Mouse (Mus musculus) heart, embryonic 11.5 days (tissue): ENCODE measurements around the gene Hhip. TPM values are rescaled to one million over a fixed set of nuclear protein-coding genes. Genes with fewer than 3 reads are reported as not detected.
A peak's percentile ranks its signal among the peaks of the same experiment; 100 is the strongest.

Experiments
- ATAC-seq: fragments of 200-750 bp; cut with Nextera tagmentation; replicated peaks from 2 replicates; pipeline ENCODE4 v1.8.0; 2017; ENCODE audit warnings: moderate library complexity; ENCODE audit not compliant: insufficient number of reproducible peaks, low FRiP score, low TSS enrichment
- H3K27ac ChIP-seq: fragments of 300-500 bp; sonication (generic); 2 replicates; pipeline ENCODE4 v1.5.1; 2014; ENCODE audit warnings: mild to moderate bottlenecking, low read depth, low read length
- H3K27me3 ChIP-seq: fragments of 300-500 bp; sonication (generic); 2 replicates; pipeline ENCODE4 v1.6.1; 2014; ENCODE audit warnings: mild to moderate bottlenecking, low read length, mixed read lengths; ENCODE audit not compliant: control insufficient read depth, insufficient read depth
- H3K36me3 ChIP-seq: fragments of 300-500 bp; sonication (generic); 2 replicates; pipeline ENCODE4 v1.6.1; 2014; ENCODE audit warnings: mild to moderate bottlenecking, low read length, moderate library complexity, mixed read lengths; ENCODE audit not compliant: control insufficient read depth, insufficient read depth
- H3K4me1 ChIP-seq: fragments of 300-500 bp; sonication (generic); 2 replicates; pipeline ENCODE4 v1.6.1; 2014; ENCODE audit warnings: low read length; ENCODE audit not compliant: control insufficient read depth, insufficient read depth
- H3K4me2 ChIP-seq: fragments of 300-500 bp; sonication (generic); 2 replicates; pipeline ENCODE4 v1.6.1; 2014; ENCODE audit warnings: mild to moderate bottlenecking, moderate library complexity
- H3K4me3 ChIP-seq: fragments of 300-500 bp; sonication (generic); 2 replicates; pipeline ENCODE4 v1.5.1; 2014; ENCODE audit warnings: low read depth, low read length
- H3K9ac ChIP-seq: fragments of 300-500 bp; sonication (generic); 2 replicates; pipeline ENCODE4 v1.6.1; 2014; ENCODE audit warnings: mild to moderate bottlenecking, low read depth, low read length, moderate library complexity
- H3K9me3 ChIP-seq: fragments of 300-500 bp; sonication (generic); replicated peaks from 2 replicates; pipeline ENCODE4 v1.6.1; 2016; ENCODE audit warnings: low read length; ENCODE audit not compliant: control insufficient read depth
- WGBS: fragments of 180-500 bp; shearing (Covaris S2); extraction: QIAGEN DNeasy Blood & Tissue Kit; methylation state at CpG from one replicate; pipeline ENCODE4 v1.1.7; 2014; ENCODE audit not compliant: insufficient replicate concordance; 5-methylcytosine and 5-hydroxymethylcytosine counted together
- polyA plus RNA-seq: library from polyadenylated mRNA; unstranded; fragments of >200 nt; fragmentation: Nextera tagmentation; extraction: Ambion mirVana; gene quantifications from 2 replicates; pipeline ENCODE4 v1.2.1, GENCODE M21; 2014

Hhip gene
- polyA plus RNA-seq, 1 experiment from 2014 or later: 1.5 TPM

- no peak for ATAC-seq
- Histone ChIP-seq H3K4me1 (no peaks in the 10 kb centered on the region; the same call in 1 of the 2 replicates), H3K36me3 (no peaks in the 10 kb centered on the region), H3K27me3 (peaks cover 13% of the 10 kb centered on the region), H3K4me3 (no peak overlapping the region), H3K4me2 (no peak overlapping the region), H3K27ac (no peak overlapping the region), H3K9me3 (no peaks in the 10 kb centered on the region), H3K9ac (no peak overlapping the region)
- WGBS: 49% methylated on average over 5 of the region's 5 CpGs
Observed at GRCm38 (mm10) chr8:80051494-80051893, 6.3 kb downstream of the Hhip start.

- Histone ChIP-seq H3K4me3 (peak overlapping the region; percentile 27), H3K9ac (no peak overlapping the region), H3K9me3 (no peaks in the 10 kb centered on the region), H3K4me2 (peak overlapping the region; percentile 62), H3K36me3 (no peaks in the 10 kb centered on the region), H3K27ac (no peak overlapping the region), H3K4me1 (no peaks in the 10 kb centered on the region; the same call in 1 of the 2 replicates), H3K27me3 (peaks cover 3% of the 10 kb centered on the region; the same call in 1 of the 2 replicates)
- no peak for ATAC-seq
- 9% methylated on average over 15 of the region's 15 CpGs for WGBS
Observed at GRCm38 (mm10) chr8:80049256-80050005, 8.4 kb downstream of the Hhip start.

- H3K4me1 ChIP-seq: no peaks in the 10 kb centered on the region; the same call in 1 of the 2 replicates
- no peak overlapping the region for H3K27ac ChIP-seq
- H3K36me3 ChIP-seq: no peaks in the 10 kb centered on the region
- H3K9me3 ChIP-seq: no peaks in the 10 kb centered on the region
- H3K4me2 ChIP-seq: no peak overlapping the region
- no peak for ATAC-seq
- no peak overlapping the region for H3K9ac ChIP-seq
- H3K27me3 ChIP-seq: peaks cover 3% of the 10 kb centered on the region; the same call in 1 of the 2 replicates
- no peak overlapping the region for H3K4me3 ChIP-seq
- 57% methylated on average over 4 of the region's 4 CpGs for WGBS
Observed at GRCm38 (mm10) chr8:80048256-80048655, 9.6 kb downstream of the Hhip start.

- Histone ChIP-seq H3K4me2 (no peak overlapping the region), H3K27ac (no peak overlapping the region), H3K4me1 (no peaks in the 10 kb centered on the region), H3K27me3 (no peaks in the 10 kb centered on the region), H3K4me3 (no peak overlapping the region), H3K36me3 (no peaks in the 10 kb centered on the region), H3K9me3 (no peaks in the 10 kb centered on the region), H3K9ac (no peak overlapping the region)
- WGBS: 64% methylated on average over 4 of the region's 4 CpGs
- no peak for ATAC-seq
Observed at GRCm38 (mm10) chr8:80037644-80038253, 20.1 kb downstream of the Hhip start.

GRCm38 (mm10) chr8:80032604-80033003 is 25.2 kb downstream of the Hhip start:
- Histone ChIP-seq H3K9me3 (no peaks in the 10 kb centered on the region), H3K27ac (no peak overlapping the region), H3K27me3 (no peaks in the 10 kb centered on the region), H3K36me3 (no peaks in the 10 kb centered on the region), H3K4me2 (no peak overlapping the region), H3K9ac (no peak overlapping the region), H3K4me1 (no peaks in the 10 kb centered on the region), H3K4me3 (no peak overlapping the region)
- ATAC-seq: no peak
- WGBS: 37% methylated on average over 3 of the region's 3 CpGs

DNA sequence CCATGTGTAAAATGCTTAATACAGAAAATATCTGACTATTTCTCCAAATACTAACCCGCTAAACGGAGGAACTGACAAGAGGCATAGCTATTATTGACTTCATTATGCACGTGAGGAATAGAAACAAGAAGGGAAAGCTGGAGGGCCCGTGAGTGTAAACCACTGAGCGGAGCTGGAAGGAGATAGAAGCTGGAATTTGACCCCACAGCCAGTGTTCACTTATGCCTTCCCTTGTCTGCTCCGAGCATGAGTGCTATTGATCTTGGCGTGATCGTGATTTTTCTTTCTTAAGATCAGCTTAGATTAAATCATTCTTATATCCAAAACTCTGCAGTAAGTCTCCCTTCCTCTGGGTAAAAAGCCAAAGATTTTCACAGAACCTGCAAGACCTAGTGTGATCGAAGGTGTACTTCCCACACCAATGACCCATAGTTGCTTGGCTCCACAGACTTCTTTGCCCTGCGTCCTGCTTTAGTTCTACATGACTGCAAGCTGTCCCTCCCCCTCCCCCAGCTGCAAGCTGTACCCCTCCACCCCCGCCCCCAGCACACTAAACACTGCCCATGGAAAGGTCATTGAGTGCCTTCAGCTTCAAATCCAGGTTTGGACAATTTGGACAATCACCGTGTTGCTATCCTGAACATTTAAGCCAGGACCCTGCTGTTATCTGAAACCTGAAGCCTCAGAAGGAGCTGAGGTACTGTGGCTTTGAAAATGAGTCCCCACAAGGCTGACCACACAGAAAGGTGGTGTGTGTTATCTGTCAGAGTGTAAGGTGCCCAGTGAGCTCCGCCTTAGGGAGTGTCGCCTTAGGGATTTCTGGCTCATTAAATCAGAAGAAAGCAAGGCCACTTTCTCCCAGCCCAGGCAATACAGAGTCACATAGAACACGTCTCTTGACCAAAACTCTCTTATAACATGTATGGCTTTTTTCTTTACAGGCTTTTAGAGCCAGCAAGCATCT is 26.2 kb downstream of the Hhip start:
- Histone ChIP-seq H3K4me2 (no peak overlapping the region), H3K27ac (no peak overlapping the region), H3K27me3 (no peaks in the 10 kb centered on the region), H3K4me3 (no peak overlapping the region), H3K9ac (no peak overlapping the region), H3K4me1 (no peaks in the 10 kb centered on the region), H3K9me3 (no peaks in the 10 kb centered on the region), H3K36me3 (no peaks in the 10 kb centered on the region)
- WGBS: 46% methylated on average over 15 of the region's 15 CpGs
- ATAC-seq: no peak

DNA sequence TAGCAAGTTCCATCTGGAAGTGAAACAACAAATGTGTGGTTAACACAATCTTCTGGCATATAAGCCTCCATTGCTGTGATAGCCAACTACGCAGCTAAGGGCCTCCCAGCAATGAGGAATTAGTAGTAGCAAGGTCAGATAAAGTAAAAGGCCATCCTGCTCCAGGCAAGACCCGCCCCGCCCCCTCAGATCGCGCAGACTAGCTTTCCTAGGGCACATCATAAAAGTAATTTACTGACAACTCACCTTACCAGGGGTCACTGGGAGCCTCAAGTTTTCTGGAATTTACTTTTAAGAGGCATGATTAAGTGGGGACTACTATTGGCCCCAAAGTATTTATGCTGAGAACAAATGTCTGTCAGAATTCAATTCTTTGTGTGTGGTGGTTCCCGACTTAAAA is 28.2 kb downstream of the Hhip start:
- Histone ChIP-seq H3K9me3 (no peaks in the 10 kb centered on the region), H3K9ac (no peak overlapping the region), H3K27me3 (no peaks in the 10 kb centered on the region), H3K4me1 (no peaks in the 10 kb centered on the region), H3K36me3 (no peaks in the 10 kb centered on the region), H3K27ac (no peak overlapping the region), H3K4me2 (no peak overlapping the region), H3K4me3 (no peak overlapping the region)
- ATAC-seq: no peak
- 63% methylated on average over 6 of the region's 6 CpGs for WGBS

DNA sequence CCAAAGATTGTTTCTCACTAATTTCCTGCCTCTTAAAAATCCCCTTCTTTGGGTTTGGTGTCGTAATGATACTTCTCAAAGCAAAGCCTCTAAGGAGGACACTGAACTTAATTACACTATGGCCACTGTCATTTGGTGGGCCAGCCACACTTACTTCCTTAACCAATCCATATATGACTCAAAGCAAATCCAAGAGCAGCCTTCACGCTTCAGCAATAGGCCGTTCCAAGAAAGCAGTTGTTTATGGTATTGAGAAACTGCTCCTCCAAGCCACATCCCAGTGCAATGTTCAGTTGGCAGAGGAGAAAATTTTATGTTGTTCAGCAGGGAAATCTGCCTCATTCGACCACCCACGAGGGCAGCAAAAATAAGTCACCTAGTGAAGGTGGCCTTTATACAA is 37.3 kb downstream of the Hhip start:
- Histone ChIP-seq H3K27ac (no peak overlapping the region), H3K9ac (no peak overlapping the region), H3K36me3 (no peaks in the 10 kb centered on the region), H3K27me3 (no peaks in the 10 kb centered on the region), H3K4me1 (no peaks in the 10 kb centered on the region), H3K4me2 (no peak overlapping the region), H3K4me3 (no peak overlapping the region), H3K9me3 (no peaks in the 10 kb centered on the region)
- ATAC-seq: no peak
- 77% methylated on average over 5 of the region's 5 CpGs for WGBS
